8 mouse cellular contexts compared by ENCODE assay signal in genomic region chr1:153451237-153452154, GRCm38 (mm10). TPM values are rescaled to one million over a fixed set of nuclear protein-coding genes. Genes with fewer than 3 reads are reported as not detected.
DNase-seq lines count a peak whose midpoint lies in the region; ATAC-seq and TF ChIP-seq lines count a peak whose summit lies in the region.

No protein-coding gene starts in this region.

- H3K9me3 ChIP-seq in liver, postnatal 0 days (ENCODE audit: low read length): no peaks in the 10 kb centered on the region

- H3K27ac ChIP-seq in liver, postnatal 0 days (ENCODE audit: low read depth): no peak overlapping the region

- H3K9ac ChIP-seq in liver, postnatal 0 days (replicated peaks): no peak overlapping the region

- peak; percentile 78 for TF ChIP-seq CTCF in liver, postnatal 0 days (IDR thresholded peaks at IDR 0.05; ENCODE audit: low read depth)

- no peak overlapping the region for H3K4me3 ChIP-seq in liver, postnatal 0 days (ENCODE audit: low read depth, low read length)

- ATAC-seq in hematopoietic stem cell, adult 5-6 weeks (replicated peaks in 1 of 2; ENCODE audit: insufficient read depth in 1 of 2, low FRiP score in 2 of 2, low TSS enrichment in 1 of 2, low read depth in 1 of 2, poor library complexity in 2 of 2, severe bottlenecking in 2 of 2): peak; percentile 63 to 65; a peak in 3 of 4 replicates
- ATAC-seq in liver, postnatal 0 days: 0 out of 2 replicates have a peak, but pooled peaks have one; percentile 35

- intact Hi-C loops in gastrocnemius, postnatal 14 days (cut with DNase I; ENCODE audit: low total_unique reads): no loop called here

- no peak for TF ChIP-seq EP300 in liver, postnatal 0 days (IDR thresholded peaks at IDR 0.05; ENCODE audit: low read depth)

- DNase-seq in kidney, adult 9 months: peak; percentile 24
- no peak for DNase-seq in kidney, adult 18-20 months
- peak; percentile 18 for DNase-seq in MN1 (ENCODE audit: low spot score)
- peak; percentile 26 to 43 for DNase-seq in cerebellum, postnatal 14 days
- DNase-seq in liver, postnatal 0 days: peak; percentile 40
- peak; percentile 65 to 72 for DNase-seq in right cerebral cortex, postnatal 10 days (ENCODE audit: low spot score in 2 of 2)
- DNase-seq in gastrocnemius, postnatal 14 days: no peak

- H3K4me2 ChIP-seq in liver, postnatal 0 days (ENCODE audit: low read depth, low read length): no peak overlapping the region

- no peaks in the 10 kb centered on the region for H3K4me1 ChIP-seq in liver, postnatal 0 days (ENCODE audit: insufficient read depth)

- 71% methylated on average over 10 of the region's 10 CpGs for WGBS in liver, postnatal 0 days (ENCODE audit: insufficient replicate concordance)

- peaks cover 18% of the 10 kb centered on the region for H3K36me3 ChIP-seq in liver, postnatal 0 days (replicated peaks; ENCODE audit: insufficient read depth, low read length)

- no peaks in the 10 kb centered on the region for H3K27me3 ChIP-seq in liver, postnatal 0 days (ENCODE audit: insufficient read depth, low read length)

RNA-seq across cellular contexts. Expression of gene Shcbp1l, which starts 26.5 kb away (rescaled TPM):
- total RNA-seq in hematopoietic stem cell, adult 5-6 weeks (2017): 3.0 TPM in 1 of 2 replicates, not detected in the other
- polyA plus RNA-seq in liver, postnatal 0 days (2015; fragmentation: Nextera tagmentation; extraction: Ambion mirVana): 0.05 TPM in 2 replicates
- not detected for total RNA-seq in gastrocnemius, postnatal 14 days (2021)

RNA-seq across cellular contexts. Expression of gene Dhx9, which starts 36.0 kb away (rescaled TPM):
- total RNA-seq in hematopoietic stem cell, adult 5-6 weeks (2017): 163 and 235 TPM in 2 replicates
- 7.7 and 9.9 TPM in 2 replicates for polyA plus RNA-seq in liver, postnatal 0 days (2015; fragmentation: Nextera tagmentation; extraction: Ambion mirVana)
- total RNA-seq in gastrocnemius, postnatal 14 days (2021): 10 to 100 TPM; 36.7 to 41.1 TPM

Comparison
In these comparisons a context has a peak if more than half of its experiments do, and no peak if none do; other contexts are left out.
1. DNase-seq: peak in kidney, adult 9 months (single experiment), MN1 (single experiment), cerebellum, postnatal 14 days (2 of 2), liver, postnatal 0 days (single experiment) and right cerebral cortex, postnatal 10 days (2 of 2); none in kidney, adult 18-20 months (single experiment) and gastrocnemius, postnatal 14 days (single experiment).